10 mouse cellular contexts compared by ENCODE assay signal in the genomic region with DNA sequence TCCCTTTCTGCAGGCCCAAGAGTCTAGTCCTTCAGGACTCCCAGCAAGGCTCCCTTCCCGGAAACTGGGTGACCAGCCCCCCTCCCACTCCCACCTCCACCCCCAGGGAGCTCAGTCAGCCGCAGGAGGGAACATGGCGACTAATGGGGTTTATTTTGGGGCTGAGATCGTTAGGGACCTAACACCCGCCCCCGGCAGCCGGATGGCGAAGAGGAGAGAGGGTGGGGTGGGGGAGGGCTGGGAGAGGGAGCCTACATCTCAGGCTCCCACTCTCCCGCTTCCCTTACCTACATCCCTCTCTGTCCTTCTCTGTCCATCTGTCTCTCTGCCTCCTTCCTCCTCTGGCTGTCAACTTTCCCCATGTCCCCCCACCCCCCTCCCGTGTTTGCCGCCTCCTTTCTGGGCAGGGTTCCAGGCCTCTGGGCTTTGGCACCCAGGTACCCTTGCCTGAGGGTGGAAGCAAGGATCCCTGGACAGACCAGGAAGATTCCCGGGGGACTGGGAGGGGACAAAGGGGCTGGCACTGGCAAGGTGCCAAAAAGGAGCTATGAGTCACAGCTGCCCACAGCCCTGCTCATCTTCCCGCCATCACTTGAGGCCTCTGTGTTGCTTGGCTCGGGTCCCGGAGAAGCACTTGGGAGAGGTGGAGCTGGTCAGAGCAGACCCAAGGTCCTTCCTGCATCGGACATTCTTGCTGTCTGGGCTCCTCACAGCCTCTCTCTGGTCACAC. TPM values are rescaled to one million over a fixed set of nuclear protein-coding genes. Genes with fewer than 3 reads are reported as not detected.
DNase-seq lines count a peak whose midpoint lies in the region; ATAC-seq lines count a peak whose summit lies in the region.
"Had no signal": no experiment of that assay in that cellular context is flagged by ENCODE, and none has a peak within 500 bp of the region (broad histone marks: within the 10 kb centered on the region; RNA-seq: fewer than 3 reads in every experiment).

No protein-coding gene starts in this region.

- WGBS in kidney, embryonic 16.5 days, result 25% methylated on average over 16 of the region's 16 CpGs

- intact Hi-C loops in left cerebral cortex, postnatal 4 days (cut with DNase I), result no loop called here

- H3K27me3 ChIP-seq in kidney, embryonic 16.5 days (ENCODE audit: insufficient read depth, low read length), result peaks cover 50% of the 10 kb centered on the region

- no peak overlapping the region for H3K27ac ChIP-seq in kidney, embryonic 16.5 days (ENCODE audit: low read length)
- H3K27ac ChIP-seq: limb, embryonic 13.5 days had no signal

- 0 out of 2 replicates have a peak, but pooled peaks have one; percentile 33 for ATAC-seq in kidney, embryonic 16.5 days (ENCODE audit: low FRiP score, low TSS enrichment)
- no peak for ATAC-seq in activated CD4-positive, CD25-positive, alpha-beta regulatory T cell, adult 4 months

- no peak for DNase-seq in kidney, adult 9 months
- DNase-seq in Muller cell, postnatal 12 days (ENCODE audit: inconsistent ontology term), result peak; percentile 40
- peak; percentile 72 to 78 for DNase-seq in cerebellum, postnatal 14 days
- DNase-seq in left cerebral cortex, postnatal 4 days, result peak; percentile 85
- DNase-seq in spleen, postnatal 36 days (ENCODE audit: low spot score in 2 of 2), result no peak
- no peak for DNase-seq in heart, adult 8-10 months (ENCODE audit: low spot score)

- no peak overlapping the region for H3K4me3 ChIP-seq in kidney, embryonic 16.5 days (ENCODE audit: low read length)
- H3K4me3 ChIP-seq: erythroblast, embryonic 14.5 days; limb, embryonic 13.5 days had no signal

- H3K9ac ChIP-seq in kidney, embryonic 16.5 days (replicated peaks; ENCODE audit: low read length), result no peak overlapping the region
- H3K9ac ChIP-seq: limb, embryonic 13.5 days had no signal

- no peak overlapping the region for H3K4me2 ChIP-seq in kidney, embryonic 16.5 days (replicated peaks; ENCODE audit: low read depth, low read length)
- H3K4me2 ChIP-seq: limb, embryonic 13.5 days had no signal

- no peaks in the 10 kb centered on the region for H3K36me3 ChIP-seq in kidney, embryonic 16.5 days (ENCODE audit: insufficient read depth, low read length)
- H3K36me3 ChIP-seq: limb, embryonic 13.5 days had no signal

- H3K9me3 ChIP-seq in kidney, embryonic 16.5 days (ENCODE audit: low read length), result no peaks in the 10 kb centered on the region
- H3K9me3 ChIP-seq: limb, embryonic 13.5 days had no signal

- H3K4me1 ChIP-seq in kidney, embryonic 16.5 days (ENCODE audit: insufficient read depth, low read length), result peaks cover 25% of the 10 kb centered on the region

RNA-seq across cellular contexts. Expression of gene Slc22a12, which starts 38.7 kb away (rescaled TPM):
- 27.4 and 27.7 TPM in 2 replicates for polyA plus RNA-seq in kidney, embryonic 16.5 days (2015; fragmentation: Nextera tagmentation; extraction: Ambion mirVana)
- total RNA-seq in left cerebral cortex, postnatal 4 days (2021), result under 1 TPM in 1 of 2 experiments, not detected in 1; 0.30 TPM
- polyA plus RNA-seq in activated CD4-positive, CD25-positive, alpha-beta regulatory T cell, adult 4 months (2017; shearing (Covaris generic)), result not detected
- total RNA-seq in heart, adult 8-10 months (2022), result under 1 TPM in 1 of 4 experiments, not detected in 3; 0.28 TPM
- polyA plus RNA-seq: erythroblast, embryonic 14.5 days; limb, embryonic 13.5 days had no signal

Comparison
In these comparisons a context has a peak if more than half of its experiments do, and no peak if none do; other contexts are left out.
1. DNase-seq: peak in Muller cell, postnatal 12 days (single experiment), cerebellum, postnatal 14 days (2 of 2) and left cerebral cortex, postnatal 4 days (single experiment); none in kidney, adult 9 months (single experiment), spleen, postnatal 36 days (0 of 2) and heart, adult 8-10 months (single experiment).